Mouse (Mus musculus): ENCODE data around the gene Tex13b. TPM values are rescaled to one million over a fixed set of nuclear protein-coding genes. Genes with fewer than 3 reads are reported as not detected.
"Not testable (repeated sequence)": the region's sequence is repeated elsewhere in the genome, so short reads cannot be mapped to it uniquely, and the experiment has no call there.

Gene Tex13b
- polyA plus RNA-seq, 2 experiments = not detected

- H3K27me3 ChIP-seq (ENCODE audit: control insufficient read depth, insufficient read depth, low read length); H3K27ac ChIP-seq: not testable (repeated sequence)
- WGBS (ENCODE audit: insufficient replicate concordance) = 40% methylated on average over 1 of the region's 1 CpGs
These were observed 32.2 kb upstream of the Tex13b start for GRCm38 (mm10) chrX:140845401-140845800.

GRCm38 (mm10) chrX:140839887-140840286 is 26.7 kb upstream of the Tex13b start:
- H3K27ac ChIP-seq = no peak overlapping the region
- H3K4me2 ChIP-seq (ENCODE audit: low read depth) = no peak overlapping the region
- no peaks in the 10 kb centered on the region for H3K4me1 ChIP-seq (replicated peaks; ENCODE audit: control insufficient read depth in 2 of 2, insufficient read depth in 2 of 2, low read length in 1 of 2)
- DNase-seq (ENCODE audit: low read depth in 3 of 3, low spot score in 3 of 3) = no peak
- no peaks in the 10 kb centered on the region for H3K27me3 ChIP-seq (ENCODE audit: control insufficient read depth, insufficient read depth, low read length)
- no peak overlapping the region for H3K9ac ChIP-seq (replicated peaks)
- H3K36me3 ChIP-seq (replicated peaks; ENCODE audit: control insufficient read depth, insufficient read depth, low read depth) = no peaks in the 10 kb centered on the region
- no peak for ATAC-seq (ENCODE audit: insufficient read depth)
- no peak overlapping the region for H3K4me3 ChIP-seq (ENCODE audit: insufficient read depth in 1 of 2, low read depth in 2 of 2, low read length in 2 of 2)
- no peaks in the 10 kb centered on the region for H3K9me3 ChIP-seq (ENCODE audit: control insufficient read depth, low read length)
- TF ChIP-seq EP300 (IDR thresholded peaks at IDR 0.05; ENCODE audit: low read depth) (no peak), CTCF (IDR thresholded peaks at IDR 0.05; ENCODE audit: low read depth) (no peak)
- WGBS (ENCODE audit: insufficient replicate concordance) = 33% methylated on average over 4 of the region's 4 CpGs

More at GRCm38 (mm10) chrX:140845401-140845800, 32.2 kb upstream of the Tex13b start:
- ATAC-seq (ENCODE audit: insufficient read depth); H3K4me1 ChIP-seq (replicated peaks; ENCODE audit: control insufficient read depth in 2 of 2, insufficient read depth in 2 of 2, low read length in 1 of 2); H3K4me3 ChIP-seq (ENCODE audit: insufficient read depth in 1 of 2, low read depth in 2 of 2, low read length in 2 of 2); H3K4me2 ChIP-seq (ENCODE audit: low read depth); DNase-seq (ENCODE audit: low read depth in 3 of 3, low spot score in 3 of 3); H3K9ac ChIP-seq (replicated peaks); H3K36me3 ChIP-seq (replicated peaks; ENCODE audit: control insufficient read depth, insufficient read depth, low read depth); H3K9me3 ChIP-seq (ENCODE audit: control insufficient read depth, low read length): not testable (repeated sequence)
- TF ChIP-seq CTCF (IDR thresholded peaks at IDR 0.05; ENCODE audit: low read depth) = peak; percentile 61

- H3K4me1 ChIP-seq (replicated peaks; ENCODE audit: control insufficient read depth in 2 of 2, insufficient read depth in 2 of 2, low read length in 1 of 2) = no peaks in the 10 kb centered on the region
- no peaks in the 10 kb centered on the region for H3K27me3 ChIP-seq (ENCODE audit: control insufficient read depth, insufficient read depth, low read length)
- no peak overlapping the region for H3K4me2 ChIP-seq (ENCODE audit: low read depth)
- no peak overlapping the region for H3K9ac ChIP-seq (replicated peaks)
- H3K27ac ChIP-seq = no peak overlapping the region
- no peak overlapping the region for H3K4me3 ChIP-seq (ENCODE audit: insufficient read depth in 1 of 2, low read depth in 2 of 2, low read length in 2 of 2)
- TF ChIP-seq CTCF (IDR thresholded peaks at IDR 0.05; ENCODE audit: low read depth) (no peak), EP300 (IDR thresholded peaks at IDR 0.05; ENCODE audit: low read depth) (no peak)
- WGBS (ENCODE audit: insufficient replicate concordance) = 57% methylated on average over 3 of the region's 3 CpGs
- ATAC-seq (ENCODE audit: insufficient read depth) (no peak), DNase-seq (ENCODE audit: low read depth in 3 of 3, low spot score in 3 of 3) (no peak)
- no peaks in the 10 kb centered on the region for H3K36me3 ChIP-seq (replicated peaks; ENCODE audit: control insufficient read depth, insufficient read depth, low read depth)
- no peaks in the 10 kb centered on the region for H3K9me3 ChIP-seq (ENCODE audit: control insufficient read depth, low read length)
These were observed 24.8 kb upstream of the Tex13b start for GRCm38 (mm10) chrX:140838077-140838476.

DNA sequence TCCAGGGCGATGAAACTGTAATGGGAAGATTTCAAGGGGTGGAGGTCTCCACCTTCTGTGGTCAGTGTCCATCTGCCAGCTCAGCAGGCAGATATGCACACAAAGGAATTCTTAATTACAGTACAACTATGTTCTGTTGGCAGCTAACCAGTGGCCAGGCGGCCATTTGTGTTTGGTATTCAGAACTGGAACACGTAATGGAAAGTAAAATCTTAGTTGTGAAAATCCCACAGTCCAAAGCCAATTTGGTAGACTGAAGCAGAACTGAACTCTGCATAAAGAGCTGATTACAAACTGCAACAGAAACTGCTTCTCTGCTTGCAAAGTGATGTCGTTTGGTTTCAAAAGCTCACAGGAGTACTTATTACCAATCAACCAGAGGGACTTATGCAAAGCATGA is 18.5 kb upstream of the Tex13b start:
- no peak for TF ChIP-seq CTCF (IDR thresholded peaks at IDR 0.05; ENCODE audit: low read depth)
- TF ChIP-seq EP300 (IDR thresholded peaks at IDR 0.05; ENCODE audit: low read depth) = no peak
- Histone ChIP-seq H3K4me1 (replicated peaks; ENCODE audit: control insufficient read depth in 2 of 2, insufficient read depth in 2 of 2, low read length in 1 of 2) (no peaks in the 10 kb centered on the region), H3K9ac (replicated peaks) (no peak overlapping the region), H3K4me2 (ENCODE audit: low read depth) (no peak overlapping the region), H3K4me3 (ENCODE audit: insufficient read depth in 1 of 2, low read depth in 2 of 2, low read length in 2 of 2) (no peak overlapping the region), H3K27ac (no peak overlapping the region), H3K27me3 (ENCODE audit: control insufficient read depth, insufficient read depth, low read length) (no peaks in the 10 kb centered on the region), H3K36me3 (replicated peaks; ENCODE audit: control insufficient read depth, insufficient read depth, low read depth) (no peaks in the 10 kb centered on the region), H3K9me3 (ENCODE audit: control insufficient read depth, low read length) (no peaks in the 10 kb centered on the region)
- no peak for ATAC-seq (ENCODE audit: insufficient read depth)
- 52% methylated on average over 4 of the region's 4 CpGs for WGBS (ENCODE audit: insufficient replicate concordance)
- DNase-seq (ENCODE audit: low read depth in 3 of 3, low spot score in 3 of 3) = no peak

DNA sequence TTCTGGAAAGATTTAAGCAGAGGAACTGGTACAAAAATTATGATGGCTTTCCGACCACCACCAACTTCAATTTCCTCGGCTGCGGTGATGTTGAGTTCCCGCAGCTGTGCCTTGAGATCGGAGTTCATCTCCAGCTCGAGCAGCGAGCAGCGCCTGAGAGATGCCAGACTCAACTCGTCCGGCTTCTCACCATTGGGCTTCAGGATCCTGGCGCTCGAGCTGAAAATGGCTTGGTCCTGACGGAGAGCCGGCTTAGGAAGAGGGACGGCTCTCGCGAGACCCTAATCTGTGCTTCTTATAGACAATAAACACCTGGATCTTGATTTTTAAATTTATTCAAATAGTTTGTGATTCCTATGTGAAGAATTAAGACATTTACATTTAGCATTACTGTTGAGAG is 9.1 kb upstream of the Tex13b start:
- H3K27me3 ChIP-seq (ENCODE audit: control insufficient read depth, insufficient read depth, low read length) = no peaks in the 10 kb centered on the region
- DNase-seq (ENCODE audit: low read depth in 3 of 3, low spot score in 3 of 3) = no peak
- ATAC-seq (ENCODE audit: insufficient read depth) = no peak
- H3K27ac ChIP-seq = no peak overlapping the region
- H3K4me1 ChIP-seq (replicated peaks; ENCODE audit: control insufficient read depth in 2 of 2, insufficient read depth in 2 of 2, low read length in 1 of 2) = no peaks in the 10 kb centered on the region
- H3K9ac ChIP-seq (replicated peaks) = no peak overlapping the region
- H3K4me3 ChIP-seq (ENCODE audit: insufficient read depth in 1 of 2, low read depth in 2 of 2, low read length in 2 of 2) = no peak overlapping the region
- H3K4me2 ChIP-seq (ENCODE audit: low read depth) = no peak overlapping the region
- H3K9me3 ChIP-seq (ENCODE audit: control insufficient read depth, low read length) = no peaks in the 10 kb centered on the region
- 78% methylated on average over 17 of the region's 17 CpGs for WGBS (ENCODE audit: insufficient replicate concordance)
- H3K36me3 ChIP-seq (replicated peaks; ENCODE audit: control insufficient read depth, insufficient read depth, low read depth) = no peaks in the 10 kb centered on the region
- TF ChIP-seq CTCF (IDR thresholded peaks at IDR 0.05; ENCODE audit: low read depth) = no peak
- TF ChIP-seq EP300 (IDR thresholded peaks at IDR 0.05; ENCODE audit: low read depth) = no peak
